Mouse (Mus musculus) limb, embryonic 12.5 days (tissue): ENCODE data around the gene Gas7. TPM values are rescaled to one million over a fixed set of nuclear protein-coding genes. Genes with fewer than 3 reads are reported as not detected.
A peak's percentile ranks its signal among the peaks of the same experiment; 100 is the strongest.

Experiments
- ATAC-seq: fragments of 200-750 bp; cut with Nextera tagmentation; 2 replicates; pipeline ENCODE4 v1.8.0; 2017; ENCODE audit warnings: low read depth, moderate TSS enrichment; ENCODE audit not compliant: insufficient number of reproducible peaks, insufficient read depth, low FRiP score, low TSS enrichment
- H3K27ac ChIP-seq: fragments of 300-500 bp; sonication (generic); 2 replicates; pipeline ENCODE4 v1.5.1; 2016; ENCODE audit warnings: mild to moderate bottlenecking, moderate library complexity
- H3K27me3 ChIP-seq: fragments of 300-500 bp; sonication (generic); 2 replicates; pipeline ENCODE4 v1.6.1; 2016; ENCODE audit warnings: mild to moderate bottlenecking, moderate library complexity
- H3K36me3 ChIP-seq: fragments of 300-500 bp; sonication (generic); 2 replicates; pipeline ENCODE4 v1.6.1; 2016; ENCODE audit warnings: mild to moderate bottlenecking, moderate library complexity
- H3K4me1 ChIP-seq: fragments of 300-500 bp; sonication (generic); replicated peaks from 2 replicates; pipeline ENCODE4 v1.6.1; 2016
- H3K4me2 ChIP-seq: fragments of 300-500 bp; sonication (generic); 2 replicates; pipeline ENCODE4 v1.6.1; 2016; ENCODE audit warnings: mild to moderate bottlenecking, moderate library complexity
- H3K4me3 ChIP-seq: fragments of 300-500 bp; sonication (generic); replicated peaks from 2 replicates; pipeline ENCODE4 v1.5.1; 2016; ENCODE audit warnings: mild to moderate bottlenecking
- H3K9ac ChIP-seq: fragments of 300-500 bp; sonication (generic); replicated peaks from 2 replicates; pipeline ENCODE4 v1.6.1; 2016; ENCODE audit warnings: mild to moderate bottlenecking, moderate library complexity
- H3K9me3 ChIP-seq: fragments of 300-500 bp; sonication (generic); 2 replicates; pipeline ENCODE4 v1.6.1; 2016; ENCODE audit warnings: mild to moderate bottlenecking, moderate library complexity
- WGBS: fragments of 180-500 bp; shearing (Covaris S2); methylation state at CpG from one replicate; pipeline ENCODE4 v1.1.7; 2016; 5-methylcytosine and 5-hydroxymethylcytosine counted together
- polyA plus RNA-seq: library from polyadenylated mRNA; unstranded; fragments of >200 nt; fragmentation: Nextera tagmentation; extraction: Ambion mirVana; gene quantifications from 2 replicates; pipeline ENCODE4 v1.2.1, GENCODE M21; 2016

The Gas7 gene
- polyA plus RNA-seq, 1 experiment from 2014 or later, result 4.3 TPM

- Histone ChIP-seq H3K4me3 (peak overlapping the region; percentile 74), H3K9ac (peak overlapping the region; percentile 73), H3K4me2 (peak overlapping the region; percentile 98), H3K27ac (no peak overlapping the region), H3K27me3 (peaks cover 55% of the 10 kb centered on the region), H3K9me3 (no peaks in the 10 kb centered on the region), H3K36me3 (no peaks in the 10 kb centered on the region), H3K4me1 (peaks cover 8% of the 10 kb centered on the region; the same call in 1 of the 2 replicates)
- under 1% methylated on average over 42 of the region's 42 CpGs for WGBS
- 0 out of 2 replicates have a peak, but pooled peaks have one; percentile 53 for ATAC-seq
Observed at GRCm38 (mm10) chr11:67455527-67455981, 317 bp downstream of the Gas7 start.

GRCm38 (mm10) chr11:67456029-67456428 lies 792 bp downstream of the Gas7 start:
- H3K36me3 ChIP-seq, result no peaks in the 10 kb centered on the region
- peaks cover 55% of the 10 kb centered on the region for H3K27me3 ChIP-seq
- WGBS, result 12% methylated on average over 6 of the region's 7 CpGs
- H3K4me2 ChIP-seq, result peak overlapping the region; percentile 98
- peak overlapping the region; percentile 74 for H3K4me3 ChIP-seq
- no peak for ATAC-seq
- no peaks in the 10 kb centered on the region for H3K9me3 ChIP-seq
- H3K27ac ChIP-seq, result no peak overlapping the region
- peaks cover 8% of the 10 kb centered on the region for H3K4me1 ChIP-seq
- H3K9ac ChIP-seq, result no peak overlapping the region

- no peak for ATAC-seq
- Histone ChIP-seq H3K9me3 (no peaks in the 10 kb centered on the region), H3K27me3 (peaks cover 48% of the 10 kb centered on the region), H3K4me1 (peaks cover 20% of the 10 kb centered on the region), H3K27ac (no peak overlapping the region), H3K36me3 (no peaks in the 10 kb centered on the region), H3K4me2 (no peak overlapping the region), H3K4me3 (no peak overlapping the region), H3K9ac (no peak overlapping the region)
- 39% methylated on average over 2 of the region's 2 CpGs for WGBS
Observed at GRCm38 (mm10) chr11:67458171-67458570, 2.9 kb downstream of the Gas7 start.

- ATAC-seq, result peak; percentile 31; the same call in 1 of the 2 replicates
- WGBS, result 16% methylated on average over 4 of the region's 4 CpGs
- no peak overlapping the region for H3K9ac ChIP-seq
- no peak overlapping the region for H3K4me2 ChIP-seq
- peaks cover 17% of the 10 kb centered on the region for H3K4me1 ChIP-seq
- H3K9me3 ChIP-seq, result no peaks in the 10 kb centered on the region
- H3K4me3 ChIP-seq, result no peak overlapping the region
- peaks cover 9% of the 10 kb centered on the region; the same call in 1 of the 2 replicates for H3K27me3 ChIP-seq
- no peaks in the 10 kb centered on the region for H3K36me3 ChIP-seq
- no peak overlapping the region for H3K27ac ChIP-seq
Observed at GRCm38 (mm10) chr11:67467132-67467531, 11.9 kb downstream of the Gas7 start.

GRCm38 (mm10) chr11:67468846-67469245 lies 13.6 kb downstream of the Gas7 start:
- Histone ChIP-seq H3K4me3 (no peak overlapping the region), H3K9me3 (no peaks in the 10 kb centered on the region), H3K36me3 (no peaks in the 10 kb centered on the region), H3K4me2 (no peak overlapping the region), H3K27ac (no peak overlapping the region), H3K27me3 (peaks cover 9% of the 10 kb centered on the region; the same call in 1 of the 2 replicates), H3K9ac (no peak overlapping the region), H3K4me1 (peaks cover 17% of the 10 kb centered on the region)
- 77% methylated on average over 7 of the region's 7 CpGs for WGBS
- ATAC-seq, result no peak

GRCm38 (mm10) chr11:67474590-67474989 lies 19.4 kb downstream of the Gas7 start:
- no peaks in the 10 kb centered on the region for H3K36me3 ChIP-seq
- H3K4me1 ChIP-seq, result no peaks in the 10 kb centered on the region
- H3K27ac ChIP-seq, result no peak overlapping the region
- H3K27me3 ChIP-seq, result no peaks in the 10 kb centered on the region
- no peak overlapping the region for H3K9ac ChIP-seq
- no peak overlapping the region for H3K4me2 ChIP-seq
- ATAC-seq, result no peak
- H3K9me3 ChIP-seq, result no peaks in the 10 kb centered on the region
- WGBS, result 68% methylated on average over 5 of the region's 5 CpGs
- no peak overlapping the region for H3K4me3 ChIP-seq

- Histone ChIP-seq H3K4me1 (peaks cover 12% of the 10 kb centered on the region), H3K4me3 (no peak overlapping the region), H3K36me3 (no peaks in the 10 kb centered on the region), H3K9ac (no peak overlapping the region), H3K9me3 (no peaks in the 10 kb centered on the region), H3K27ac (no peak overlapping the region), H3K27me3 (peaks cover 3% of the 10 kb centered on the region; the same call in 1 of the 2 replicates), H3K4me2 (no peak overlapping the region)
- WGBS, result 54% methylated on average over 4 of the region's 4 CpGs
- no peak for ATAC-seq
Observed at GRCm38 (mm10) chr11:67479534-67479933, 24.3 kb downstream of the Gas7 start.

GRCm38 (mm10) chr11:67480204-67480956 lies 25.1 kb downstream of the Gas7 start:
- Histone ChIP-seq H3K9me3 (no peaks in the 10 kb centered on the region), H3K4me2 (no peak overlapping the region), H3K27ac (no peak overlapping the region), H3K27me3 (peaks cover 3% of the 10 kb centered on the region; the same call in 1 of the 2 replicates), H3K4me1 (peaks cover 12% of the 10 kb centered on the region), H3K9ac (no peak overlapping the region), H3K4me3 (no peak overlapping the region), H3K36me3 (no peaks in the 10 kb centered on the region)
- ATAC-seq, result no peak
- WGBS, result 81% methylated on average over 5 of the region's 5 CpGs

GRCm38 (mm10) chr11:67481691-67482090 lies 26.5 kb downstream of the Gas7 start:
- no peaks in the 10 kb centered on the region for H3K9me3 ChIP-seq
- H3K36me3 ChIP-seq, result no peaks in the 10 kb centered on the region
- no peak overlapping the region for H3K4me2 ChIP-seq
- WGBS, result 61% methylated on average over 5 of the region's 5 CpGs
- no peak overlapping the region for H3K4me3 ChIP-seq
- peak overlapping the region; percentile 53; the same call in 1 of the 2 replicates for H3K27ac ChIP-seq
- peaks cover 3% of the 10 kb centered on the region; the same call in 1 of the 2 replicates for H3K27me3 ChIP-seq
- no peak for ATAC-seq
- H3K9ac ChIP-seq, result no peak overlapping the region
- H3K4me1 ChIP-seq, result peaks cover 12% of the 10 kb centered on the region

GRCm38 (mm10) chr11:67482217-67482760 lies 27.1 kb downstream of the Gas7 start:
- Histone ChIP-seq H3K9me3 (no peaks in the 10 kb centered on the region), H3K4me2 (no peak overlapping the region), H3K36me3 (no peaks in the 10 kb centered on the region), H3K4me3 (no peak overlapping the region), H3K9ac (no peak overlapping the region), H3K4me1 (peaks cover 12% of the 10 kb centered on the region), H3K27ac (peak overlapping the region; percentile 53), H3K27me3 (peaks cover 3% of the 10 kb centered on the region; the same call in 1 of the 2 replicates)
- no peak for ATAC-seq
- WGBS, result 34% methylated on average over 9 of the region's 9 CpGs

- H3K27me3 ChIP-seq, result no peaks in the 10 kb centered on the region
- ATAC-seq, result no peak
- H3K9ac ChIP-seq, result no peak overlapping the region
- H3K4me1 ChIP-seq, result peaks cover 8% of the 10 kb centered on the region
- WGBS, result 79% methylated on average over 12 of the region's 12 CpGs
- no peak overlapping the region for H3K4me2 ChIP-seq
- H3K9me3 ChIP-seq, result no peaks in the 10 kb centered on the region
- H3K36me3 ChIP-seq, result no peaks in the 10 kb centered on the region
- H3K4me3 ChIP-seq, result no peak overlapping the region
- H3K27ac ChIP-seq, result no peak overlapping the region
Observed at GRCm38 (mm10) chr11:67488156-67488555, 32.9 kb downstream of the Gas7 start.
